Mouse (Mus musculus) lung, embryonic 15.5 days (tissue): ENCODE measurements around the gene Polr2l. TPM values are rescaled to one million over a fixed set of nuclear protein-coding genes. Genes with fewer than 3 reads are reported as not detected.

Experiments
- ATAC-seq: fragments of 200-750 bp; cut with Nextera tagmentation; 2 replicates; pipeline ENCODE4 v1.8.0; 2017; ENCODE audit warnings: moderate number of reproducible peaks, borderline replicate concordance; ENCODE audit not compliant: low FRiP score, low TSS enrichment; ENCODE audit errors: extremely low read depth
- H3K27ac ChIP-seq: fragments of 300-500 bp; sonication (generic); 2 replicates; pipeline ENCODE4 v1.5.1; 2015; ENCODE audit warnings: moderate library complexity, mild to moderate bottlenecking, inconsistent platforms
- H3K27me3 ChIP-seq: fragments of 300-500 bp; sonication (generic); 2 replicates; pipeline ENCODE4 v1.6.1; 2015; ENCODE audit warnings: inconsistent platforms
- H3K36me3 ChIP-seq: fragments of 300-500 bp; sonication (generic); 2 replicates; pipeline ENCODE4 v1.6.1; 2015; ENCODE audit warnings: inconsistent platforms
- H3K4me1 ChIP-seq: fragments of 300-500 bp; sonication (generic); 2 replicates; pipeline ENCODE4 v1.6.1; 2015; ENCODE audit warnings: inconsistent platforms
- H3K4me2 ChIP-seq: fragments of 300-500 bp; sonication (generic); 2 replicates; pipeline ENCODE4 v1.6.1; 2015; ENCODE audit warnings: inconsistent platforms, mild to moderate bottlenecking, moderate library complexity
- H3K4me3 ChIP-seq: fragments of 300-500 bp; sonication (generic); 2 replicates; pipeline ENCODE4 v1.5.1; 2015; ENCODE audit warnings: mild to moderate bottlenecking, inconsistent platforms
- H3K9ac ChIP-seq: fragments of 300-500 bp; sonication (generic); 2 replicates; pipeline ENCODE4 v1.6.1; 2015; ENCODE audit warnings: inconsistent platforms
- H3K9me3 ChIP-seq: fragments of 300-500 bp; sonication (generic); 2 replicates; pipeline ENCODE4 v1.6.1; 2016; ENCODE audit warnings: inconsistent platforms
- WGBS: fragments of 180-500 bp; shearing (Covaris S2); methylation state at CpG from one replicate; pipeline ENCODE4 v1.1.7; 2015; 5-methylcytosine and 5-hydroxymethylcytosine counted together
- polyA plus RNA-seq: library from polyadenylated mRNA; unstranded; fragments of >200 nt; fragmentation: Nextera tagmentation; extraction: Ambion mirVana; gene quantifications from 2 replicates; pipeline ENCODE4 v1.2.1, GENCODE M21; 2015

The Polr2l gene
- polyA plus RNA-seq, 1 experiment from 2014 or later, result 66.9 TPM

DNA sequence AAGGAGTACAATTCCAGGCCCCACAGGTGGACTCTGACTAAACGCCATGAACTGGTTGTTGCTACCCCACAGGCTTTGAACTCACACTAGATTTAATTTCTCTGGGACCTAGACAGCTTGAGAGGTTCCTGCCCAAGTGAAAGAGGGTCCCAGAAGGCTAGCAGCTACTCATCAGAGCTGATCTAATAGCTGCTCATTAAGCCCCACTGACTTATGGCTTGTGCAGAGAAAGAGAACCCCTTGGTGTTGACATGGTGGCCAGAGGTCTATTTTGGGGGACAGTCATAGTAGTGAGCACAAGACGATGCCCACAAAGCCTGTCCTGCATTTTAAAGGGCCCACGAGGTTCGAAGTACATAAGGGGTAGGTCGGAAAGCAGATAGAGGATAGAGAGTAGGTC, 772 bp downstream of the Polr2l start:
- peak overlapping the region; percentile 87 for H3K4me2 ChIP-seq
- H3K27me3 ChIP-seq, result no peaks in the 10 kb centered on the region
- peaks cover 47% of the 10 kb centered on the region for H3K4me1 ChIP-seq
- H3K27ac ChIP-seq, result no peak overlapping the region
- H3K4me3 ChIP-seq, result peak overlapping the region; percentile 82
- ATAC-seq, result no peak
- WGBS, result 4% methylated on average over 5 of the region's 5 CpGs
- H3K9ac ChIP-seq, result peak overlapping the region; percentile 80
- H3K9me3 ChIP-seq, result no peaks in the 10 kb centered on the region
- peaks cover 32% of the 10 kb centered on the region for H3K36me3 ChIP-seq

DNA sequence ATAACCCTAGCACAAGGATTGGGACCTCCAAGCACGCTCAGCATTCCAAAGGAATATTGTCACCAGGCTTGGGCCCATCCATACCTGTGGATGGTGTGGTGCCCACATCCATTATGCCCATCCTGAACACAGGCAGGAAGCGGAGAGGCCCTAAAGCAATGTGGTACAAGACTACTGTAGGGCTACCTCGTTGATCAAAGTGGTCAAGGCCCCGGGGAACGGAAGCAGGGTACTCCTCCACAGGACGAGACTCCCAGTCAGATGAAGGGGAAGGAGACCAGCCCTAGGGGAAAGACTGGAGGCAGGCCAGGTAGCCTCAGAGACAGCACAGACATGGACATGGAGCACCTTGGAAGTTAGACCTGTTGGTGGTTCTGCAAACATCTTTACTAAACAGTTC, 2.2 kb downstream of the Polr2l start:
- WGBS, result 80% methylated on average over 6 of the region's 6 CpGs
- Histone ChIP-seq H3K9ac (no peak overlapping the region), H3K4me2 (no peak overlapping the region), H3K27me3 (no peaks in the 10 kb centered on the region), H3K4me3 (no peak overlapping the region), H3K36me3 (peaks cover 32% of the 10 kb centered on the region), H3K9me3 (no peaks in the 10 kb centered on the region), H3K4me1 (peaks cover 51% of the 10 kb centered on the region), H3K27ac (no peak overlapping the region)
- no peak for ATAC-seq

GRCm38 (mm10) chr7:141472226-141472625, 2.7 kb downstream of the Polr2l start:
- no peak overlapping the region for H3K9ac ChIP-seq
- H3K4me2 ChIP-seq, result no peak overlapping the region
- 74% methylated on average over 6 of the region's 6 CpGs for WGBS
- no peaks in the 10 kb centered on the region for H3K9me3 ChIP-seq
- no peak overlapping the region for H3K4me3 ChIP-seq
- ATAC-seq, result no peak
- H3K27ac ChIP-seq, result no peak overlapping the region
- peaks cover 46% of the 10 kb centered on the region for H3K4me1 ChIP-seq
- H3K36me3 ChIP-seq, result peaks cover 32% of the 10 kb centered on the region
- H3K27me3 ChIP-seq, result no peaks in the 10 kb centered on the region

DNA sequence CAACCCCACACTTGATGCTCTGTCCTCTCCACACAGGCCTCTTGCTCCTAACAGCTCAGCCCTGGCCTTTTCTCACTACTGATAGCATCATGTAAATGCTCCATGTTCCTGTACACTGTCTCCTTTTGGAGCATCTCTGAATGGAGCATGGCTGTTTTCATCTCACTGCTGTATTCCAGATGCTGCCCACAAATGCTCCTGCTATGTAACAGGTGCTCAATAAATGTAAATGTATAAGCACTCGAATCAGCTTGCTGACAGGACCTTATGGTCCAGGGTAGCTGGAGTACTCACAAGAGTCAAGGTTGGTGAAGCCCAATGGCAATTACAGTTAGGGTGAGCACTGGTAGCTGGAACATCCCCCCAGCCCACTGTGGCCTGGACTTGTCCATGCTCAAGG, 3.7 kb downstream of the Polr2l start:
- H3K4me3 ChIP-seq, result no peak overlapping the region
- peaks cover 47% of the 10 kb centered on the region for H3K4me1 ChIP-seq
- no peak overlapping the region for H3K9ac ChIP-seq
- no peaks in the 10 kb centered on the region for H3K9me3 ChIP-seq
- H3K27ac ChIP-seq, result no peak overlapping the region
- ATAC-seq, result no peak
- peaks cover 32% of the 10 kb centered on the region for H3K36me3 ChIP-seq
- H3K4me2 ChIP-seq, result no peak overlapping the region
- 83% methylated on average over 1 of the region's 1 CpGs for WGBS
- H3K27me3 ChIP-seq, result no peaks in the 10 kb centered on the region

DNA sequence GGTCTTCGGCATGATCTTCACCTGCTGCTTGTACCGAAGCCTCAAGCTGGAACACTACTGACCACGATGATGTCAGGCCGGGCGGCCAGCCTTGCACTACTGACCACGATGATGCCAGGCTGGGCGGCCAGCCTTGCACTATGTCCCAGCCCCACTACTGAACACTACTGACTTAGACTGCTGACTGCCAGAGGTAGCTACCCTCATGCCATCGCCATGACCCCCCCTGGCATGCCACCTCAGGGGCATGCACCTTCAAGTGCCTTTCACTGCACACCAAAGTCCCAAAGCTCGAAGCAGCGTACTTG, 4.3 kb downstream of the Polr2l start:
- peaks cover 46% of the 10 kb centered on the region for H3K4me1 ChIP-seq

GRCm38 (mm10) chr7:141469901-141470636, 4.9 kb downstream of the Polr2l start:
- Histone ChIP-seq H3K4me3 (no peak overlapping the region), H3K9me3 (no peaks in the 10 kb centered on the region)

More for the DNA sequence above, 4.3 kb downstream of the Polr2l start:
- no peak for ATAC-seq
- WGBS, result 92% methylated on average over 10 of the region's 10 CpGs
- Histone ChIP-seq H3K4me2 (no peak overlapping the region), H3K27me3 (no peaks in the 10 kb centered on the region; the same call in 1 of the 2 replicates), H3K9me3 (no peaks in the 10 kb centered on the region), H3K27ac (no peak overlapping the region), H3K36me3 (peaks cover 32% of the 10 kb centered on the region), H3K4me3 (no peak overlapping the region), H3K9ac (no peak overlapping the region)

DNA sequence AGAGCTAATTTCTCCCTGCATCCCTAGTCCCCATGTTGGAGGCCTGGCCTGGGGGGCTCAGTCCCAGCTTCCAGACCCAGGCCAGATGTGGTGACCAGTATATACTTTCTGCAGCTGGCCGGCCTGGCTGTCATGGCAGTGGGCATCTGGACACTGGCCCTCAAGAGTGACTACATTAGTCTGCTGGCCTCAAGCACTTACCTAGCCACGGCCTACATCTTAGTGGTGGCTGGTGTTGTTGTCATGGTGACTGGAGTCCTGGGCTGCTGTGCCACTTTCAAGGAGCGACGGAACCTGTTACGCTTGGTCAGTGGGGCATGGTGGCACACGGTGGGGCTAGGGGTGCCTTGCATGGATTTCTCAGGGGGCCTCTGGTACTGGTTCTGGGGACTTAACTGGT, 5.6 kb downstream of the Polr2l start:
- peak overlapping the region; percentile 68 for H3K9ac ChIP-seq
- H3K9me3 ChIP-seq, result no peaks in the 10 kb centered on the region
- ATAC-seq, result no peak
- H3K27ac ChIP-seq, result peak overlapping the region; percentile 84
- H3K4me1 ChIP-seq, result peaks cover 56% of the 10 kb centered on the region
- H3K4me3 ChIP-seq, result peak overlapping the region; percentile 61
- peaks cover 8% of the 10 kb centered on the region for H3K27me3 ChIP-seq
- peak overlapping the region; percentile 74 for H3K4me2 ChIP-seq
- 74% methylated on average over 6 of the region's 6 CpGs for WGBS
- peaks cover 32% of the 10 kb centered on the region for H3K36me3 ChIP-seq

More at GRCm38 (mm10) chr7:141469901-141470636, 4.9 kb downstream of the Polr2l start:
- peaks cover under 1% of the 10 kb centered on the region for H3K27me3 ChIP-seq
- WGBS, result 88% methylated on average over 18 of the region's 18 CpGs
- H3K27ac ChIP-seq, result no peak overlapping the region
- peaks cover 32% of the 10 kb centered on the region for H3K36me3 ChIP-seq
- peaks cover 50% of the 10 kb centered on the region for H3K4me1 ChIP-seq
- H3K4me2 ChIP-seq, result 0 out of 2 replicates have a peak overlapping the region, but pooled peaks have one; percentile 74
- ATAC-seq, result no peak
- H3K9ac ChIP-seq, result no peak overlapping the region

DNA sequence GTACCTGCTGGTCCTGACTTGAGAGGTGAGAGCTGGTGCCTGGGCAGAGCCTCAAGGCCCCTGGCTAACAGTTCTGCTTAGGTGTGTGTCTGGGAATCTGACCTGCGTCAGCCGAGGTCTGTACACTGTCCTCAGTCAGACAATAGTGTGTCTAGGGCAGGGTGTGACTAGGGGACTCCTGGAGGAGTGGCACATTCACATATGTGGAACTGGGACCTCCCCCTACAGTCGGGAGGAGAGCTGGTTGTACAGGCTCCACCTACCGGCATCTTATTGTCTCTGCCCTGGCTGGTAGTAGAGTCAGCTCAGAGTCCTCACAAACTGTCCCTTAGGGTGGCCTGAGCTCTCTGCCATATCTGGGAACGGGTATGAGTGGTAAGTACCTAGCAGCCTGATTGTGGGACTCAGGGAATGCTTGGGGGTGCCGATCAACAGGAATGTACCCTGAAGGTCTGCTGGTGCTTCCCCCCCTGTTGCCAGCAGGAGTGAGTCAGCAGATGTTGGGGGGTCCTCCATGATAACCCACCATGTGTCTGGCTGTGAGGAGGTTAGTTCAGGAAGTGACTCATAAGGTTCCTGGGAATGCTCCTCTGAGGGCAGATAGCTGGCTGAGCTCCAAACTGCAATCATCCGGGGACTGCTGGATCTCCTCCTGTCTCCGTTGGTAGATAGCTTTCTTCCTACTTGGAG, 6.3 kb downstream of the Polr2l start:
- Histone ChIP-seq H3K4me3 (peak overlapping the region; percentile 61), H3K27me3 (peaks cover 15% of the 10 kb centered on the region), H3K9me3 (no peaks in the 10 kb centered on the region), H3K9ac (peak overlapping the region; percentile 68), H3K27ac (peak overlapping the region; percentile 84), H3K36me3 (peaks cover 32% of the 10 kb centered on the region), H3K4me2 (peak overlapping the region; percentile 74), H3K4me1 (peaks cover 56% of the 10 kb centered on the region)
- peak; percentile 66 for ATAC-seq
- 2% methylated on average over 8 of the region's 8 CpGs for WGBS

DNA sequence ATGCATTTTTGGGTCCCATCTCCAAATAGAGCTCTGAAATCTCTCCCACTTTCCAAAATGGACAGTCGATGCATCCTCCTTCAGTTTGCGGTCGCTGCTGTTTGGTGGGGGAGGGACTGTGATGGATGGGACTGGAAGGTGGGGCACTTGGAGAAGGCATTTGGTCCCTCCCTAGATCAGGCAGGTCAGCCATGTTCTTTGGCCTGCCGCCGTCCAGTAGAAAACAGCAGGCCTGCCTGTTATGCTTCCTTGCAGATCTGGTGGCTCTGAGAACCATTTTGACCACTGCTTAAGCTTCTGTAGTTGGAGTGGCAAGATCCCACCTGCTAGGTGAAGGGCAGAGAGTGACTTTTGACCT, 6.8 kb downstream of the Polr2l start:
- H3K4me2 ChIP-seq, result peak overlapping the region; percentile 74
- peak overlapping the region; percentile 68 for H3K9ac ChIP-seq
- H3K9me3 ChIP-seq, result no peaks in the 10 kb centered on the region
- H3K36me3 ChIP-seq, result peaks cover 32% of the 10 kb centered on the region
- ATAC-seq, result no peak
- peaks cover 53% of the 10 kb centered on the region for H3K4me1 ChIP-seq
- peak overlapping the region; percentile 61 for H3K4me3 ChIP-seq
- WGBS, result 9% methylated on average over 5 of the region's 5 CpGs
- peak overlapping the region; percentile 84 for H3K27ac ChIP-seq
- H3K27me3 ChIP-seq, result peaks cover 20% of the 10 kb centered on the region

- under 1% methylated on average over 52 of the region's 52 CpGs for WGBS
- Histone ChIP-seq H3K27me3 (peaks cover 27% of the 10 kb centered on the region), H3K4me3 (peak within 1 kb of the TSS; percentile 61), H3K4me1 (peaks cover 55% of the 10 kb centered on the region), H3K9me3 (no peaks in the 10 kb centered on the region), H3K9ac (peak within 1 kb of the TSS; percentile 68), H3K4me2 (peak within 1 kb of the TSS; percentile 74), H3K36me3 (peaks cover 29% of the 10 kb centered on the region), H3K27ac (peak within 1 kb of the TSS; percentile 84)
- peak; percentile 84 for ATAC-seq
These were observed 7.5 kb downstream of the Polr2l start, which contains the start of gene Cd151 for GRCm38 (mm10) chr7:141467230-141468030. Gene Cd151 (plus strand): TSS chr7:141467392.

GRCm38 (mm10) chr7:141466607-141467148, 8.3 kb downstream of the Polr2l start:
- Histone ChIP-seq H3K4me2 (peak overlapping the region; percentile 74), H3K36me3 (peaks cover 24% of the 10 kb centered on the region), H3K27me3 (peaks cover 35% of the 10 kb centered on the region), H3K9ac (peak overlapping the region; percentile 68), H3K9me3 (no peaks in the 10 kb centered on the region), H3K27ac (peak overlapping the region; percentile 84), H3K4me3 (peak overlapping the region; percentile 61), H3K4me1 (peaks cover 63% of the 10 kb centered on the region)
- WGBS, result 52% methylated on average over 10 of the region's 10 CpGs
- no peak for ATAC-seq
